Mouse (Mus musculus) testis, adult 2 months (tissue): ENCODE measurements at regions not wholly inside any gene's neighbourhood (a gene's known extent, or its start where the extent isn't known, plus 50 kb on each side); places are given as distances from the start of the nearest gene placed in this dataset.

Experiments used
- H3K27ac ChIP-seq: fragments of 200-500 bp; 2 replicates; pipeline ENCODE4 v1.5.1; 2012; ENCODE audit warnings: low read depth, low read length; ENCODE audit not compliant: control insufficient read depth, insufficient read depth
- H3K27me3 ChIP-seq: fragments of 200-500 bp; 2 replicates; pipeline ENCODE4 v1.6.1; 2012; ENCODE audit warnings: mild to moderate bottlenecking, low read length, moderate library complexity; ENCODE audit not compliant: control insufficient read depth, insufficient read depth
- H3K36me3 ChIP-seq: fragments of 200-500 bp; 2 replicates; pipeline ENCODE4 v1.6.1; 2012; ENCODE audit warnings: mild to moderate bottlenecking, low read length; ENCODE audit not compliant: control insufficient read depth, insufficient read depth
- H3K4me1 ChIP-seq: fragments of 200-500 bp; 2 replicates; pipeline ENCODE4 v1.6.1; 2012; ENCODE audit warnings: low read length; ENCODE audit not compliant: control insufficient read depth, insufficient read depth
- H3K4me3 ChIP-seq: fragments of 200-500 bp; 2 replicates; pipeline ENCODE4 v1.5.1; 2012; ENCODE audit warnings: low read depth, mild to moderate bottlenecking, low read length, moderate library complexity, mixed read lengths; ENCODE audit not compliant: control insufficient read depth
- CTCF ChIP-seq: fragments of 200-500 bp; IDR thresholded peaks from 2 replicates; pipeline ENCODE4 v1.5.1; 2012; ENCODE audit warnings: low read depth, mild to moderate bottlenecking, inconsistent platforms, low read length, moderate library complexity; ENCODE audit not compliant: control insufficient read depth, insufficient read depth, insufficient replicate concordance
- POLR2A ChIP-seq: fragments of 200-500 bp; IDR thresholded peaks from 2 replicates; pipeline ENCODE4 v1.6.1; 2012; ENCODE audit warnings: low read depth, mild to moderate bottlenecking, inconsistent platforms, low read length, moderate library complexity; ENCODE audit not compliant: control insufficient read depth

- Histone ChIP-seq H3K27ac (no peak overlapping the region), H3K36me3 (no peaks in the 10 kb centered on the region), H3K4me3 (no peak overlapping the region), H3K27me3 (no peaks in the 10 kb centered on the region), H3K4me1 (no peaks in the 10 kb centered on the region)
- TF ChIP-seq POLR2A (no peak), CTCF (no peak)
Measured at GRCm38 (mm10) chr14:98937933-98938332, 56.2 kb downstream of the Rpl36a-ps1 start.

GRCm38 (mm10) chr14:98937373-98937772, 56.7 kb downstream of the Rpl36a-ps1 start:
- no peak overlapping the region for H3K4me3 ChIP-seq
- no peak overlapping the region for H3K27ac ChIP-seq
- H3K36me3 ChIP-seq, result no peaks in the 10 kb centered on the region
- no peaks in the 10 kb centered on the region for H3K27me3 ChIP-seq
- H3K4me1 ChIP-seq, result no peaks in the 10 kb centered on the region
- TF ChIP-seq POLR2A (no peak), CTCF (no peak)

GRCm38 (mm10) chr14:98933371-98933916, 60.7 kb downstream of the Rpl36a-ps1 start:
- Histone ChIP-seq H3K27me3 (no peaks in the 10 kb centered on the region), H3K27ac (no peak overlapping the region), H3K36me3 (no peaks in the 10 kb centered on the region), H3K4me1 (no peaks in the 10 kb centered on the region), H3K4me3 (no peak overlapping the region)
- TF ChIP-seq POLR2A, result no peak
- no peak for TF ChIP-seq CTCF

DNA sequence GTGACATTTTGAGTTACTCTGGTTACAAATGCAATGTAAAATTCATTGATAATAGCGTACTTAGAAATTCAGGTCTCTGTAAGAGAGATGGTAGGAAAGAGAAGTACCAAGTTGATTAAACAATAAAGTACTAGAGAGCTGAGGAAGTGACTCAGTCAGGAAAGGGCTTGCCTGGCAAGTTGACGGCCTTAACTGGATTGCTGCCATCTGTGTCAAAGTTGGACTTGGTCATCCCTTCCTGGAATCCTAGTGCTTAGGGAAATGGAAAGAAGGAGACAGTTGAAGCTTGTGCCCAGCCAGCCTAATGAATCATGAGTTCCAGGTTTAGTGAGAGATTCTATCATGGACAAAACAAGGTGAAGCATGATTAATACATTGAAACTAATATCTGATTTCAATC, 64.8 kb downstream of the Rpl36a-ps1 start:
- Histone ChIP-seq H3K27ac (no peak overlapping the region), H3K36me3 (no peaks in the 10 kb centered on the region), H3K4me3 (no peak overlapping the region), H3K27me3 (no peaks in the 10 kb centered on the region), H3K4me1 (no peaks in the 10 kb centered on the region)
- no peak for TF ChIP-seq POLR2A
- TF ChIP-seq CTCF, result no peak

GRCm38 (mm10) chr14:98908234-98908633, 85.9 kb downstream of the Rpl36a-ps1 start:
- Histone ChIP-seq H3K4me1 (no peaks in the 10 kb centered on the region), H3K36me3 (no peaks in the 10 kb centered on the region), H3K27ac (no peak overlapping the region), H3K4me3 (no peak overlapping the region), H3K27me3 (no peaks in the 10 kb centered on the region)
- TF ChIP-seq POLR2A, result no peak
- TF ChIP-seq CTCF, result no peak

- no peaks in the 10 kb centered on the region for H3K4me1 ChIP-seq
- H3K27ac ChIP-seq, result no peak overlapping the region
- H3K4me3 ChIP-seq, result no peak overlapping the region
- TF ChIP-seq CTCF (no peak), POLR2A (no peak)
- no peaks in the 10 kb centered on the region for H3K27me3 ChIP-seq
- no peaks in the 10 kb centered on the region for H3K36me3 ChIP-seq
Measured at GRCm38 (mm10) chr14:98898876-98899275, 95.2 kb downstream of the Rpl36a-ps1 start.

GRCm38 (mm10) chr14:98897390-98897789, 96.7 kb downstream of the Rpl36a-ps1 start:
- Histone ChIP-seq H3K36me3 (no peaks in the 10 kb centered on the region), H3K27ac (no peak overlapping the region), H3K27me3 (no peaks in the 10 kb centered on the region), H3K4me3 (no peak overlapping the region), H3K4me1 (no peaks in the 10 kb centered on the region)
- no peak for TF ChIP-seq CTCF
- no peak for TF ChIP-seq POLR2A

DNA sequence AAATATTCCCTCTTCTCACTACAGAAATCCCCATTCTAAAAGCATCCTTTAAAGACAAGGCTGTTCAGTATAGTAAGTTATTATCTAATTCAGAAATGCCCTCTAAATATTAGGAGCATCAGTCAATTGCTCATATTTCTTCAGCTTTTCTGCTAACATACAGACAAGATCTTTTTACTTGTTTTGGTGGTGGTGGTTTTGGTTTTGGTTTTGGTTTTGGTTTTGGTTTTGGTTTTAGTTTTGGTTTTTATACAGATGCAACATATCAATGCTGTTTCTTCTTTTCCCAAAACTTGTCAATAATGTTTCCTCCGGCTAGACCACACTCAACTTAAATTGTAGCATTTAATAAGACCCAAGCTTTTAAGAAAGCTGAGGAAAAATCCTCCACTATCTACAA, 98.2 kb downstream of the Rpl36a-ps1 start:
- Histone ChIP-seq H3K27me3 (no peaks in the 10 kb centered on the region), H3K4me3 (no peak overlapping the region), H3K36me3 (no peaks in the 10 kb centered on the region), H3K27ac (no peak overlapping the region), H3K4me1 (no peaks in the 10 kb centered on the region)
- TF ChIP-seq POLR2A, result no peak
- TF ChIP-seq CTCF, result no peak
